Mouse (Mus musculus): ENCODE measurements at regions not wholly inside any gene's neighbourhood (a gene's known extent, or its start where the extent isn't known, plus 50 kb on each side); places are given as distances from the start of the nearest gene placed in this dataset.
A peak's percentile ranks its signal among the peaks of the same experiment; 100 is the strongest.
"Not testable (repeated sequence)": the region's sequence is repeated elsewhere in the genome, so short reads cannot be mapped to it uniquely, and the experiment has no call there.

DNA sequence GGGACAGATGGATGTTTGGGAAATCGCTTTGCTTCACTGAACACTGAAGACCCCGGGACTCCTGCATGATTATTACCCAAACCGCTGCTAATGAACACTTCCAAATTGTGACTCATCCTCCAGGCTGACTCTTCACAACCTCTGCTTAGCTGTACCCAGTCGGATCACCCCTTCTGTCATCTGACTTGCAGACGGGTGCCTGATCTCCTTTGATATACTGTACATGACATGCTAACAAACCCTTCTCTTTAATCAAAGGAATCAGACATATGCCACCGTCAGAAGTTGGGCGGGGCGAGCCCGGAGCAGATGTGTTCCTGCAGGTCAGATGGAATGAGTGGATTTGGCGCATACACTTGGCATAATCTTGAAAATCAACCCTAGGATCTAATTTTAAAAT, 89.2 kb upstream of the Sh3gl3 start:
- Histone ChIP-seq H3K4me1 (ENCODE audit: control insufficient read depth, insufficient read depth, low read length) (no peaks in the 10 kb centered on the region), H3K27ac (ENCODE audit: insufficient read depth, low read depth, low read length) (no peak overlapping the region), H3K4me3 (ENCODE audit: insufficient read depth, low read length) (no peak overlapping the region)
- TF ChIP-seq CTCF (IDR thresholded peaks at IDR 0.05; ENCODE audit: low read depth, low read length), result no peak
- TF ChIP-seq POLR2A (IDR thresholded peaks at IDR 0.05; ENCODE audit: borderline replicate concordance, low read depth, low read length), result no peak

DNA sequence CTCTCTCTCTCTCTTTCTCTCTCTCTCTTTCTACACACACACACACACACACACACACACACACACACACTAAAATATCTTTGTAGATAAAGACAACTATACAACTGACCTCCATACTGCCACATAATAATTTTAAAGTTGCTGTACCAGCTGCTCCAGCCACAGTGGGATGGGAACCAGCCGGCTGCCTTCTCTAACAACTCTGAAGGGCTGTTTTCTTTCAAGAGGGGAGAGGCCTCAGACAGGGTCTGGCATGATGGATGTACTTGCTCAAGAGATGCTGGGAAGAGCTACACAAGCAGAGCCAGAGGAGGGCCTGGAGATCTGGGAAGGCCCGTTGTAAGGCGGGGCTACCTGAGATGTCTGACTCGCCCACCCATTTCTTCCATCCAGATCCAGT, 88.4 kb upstream of the Sh3gl3 start:
- H3K27ac ChIP-seq (ENCODE audit: insufficient read depth, low read depth, low read length), result no peak overlapping the region
- no peaks in the 10 kb centered on the region for H3K4me1 ChIP-seq (ENCODE audit: control insufficient read depth, insufficient read depth, low read length)
- no peak overlapping the region for H3K4me3 ChIP-seq (ENCODE audit: insufficient read depth, low read length)
- TF ChIP-seq CTCF (IDR thresholded peaks at IDR 0.05; ENCODE audit: low read depth, low read length) (no peak), POLR2A (IDR thresholded peaks at IDR 0.05; ENCODE audit: borderline replicate concordance, low read depth, low read length) (no peak)

DNA sequence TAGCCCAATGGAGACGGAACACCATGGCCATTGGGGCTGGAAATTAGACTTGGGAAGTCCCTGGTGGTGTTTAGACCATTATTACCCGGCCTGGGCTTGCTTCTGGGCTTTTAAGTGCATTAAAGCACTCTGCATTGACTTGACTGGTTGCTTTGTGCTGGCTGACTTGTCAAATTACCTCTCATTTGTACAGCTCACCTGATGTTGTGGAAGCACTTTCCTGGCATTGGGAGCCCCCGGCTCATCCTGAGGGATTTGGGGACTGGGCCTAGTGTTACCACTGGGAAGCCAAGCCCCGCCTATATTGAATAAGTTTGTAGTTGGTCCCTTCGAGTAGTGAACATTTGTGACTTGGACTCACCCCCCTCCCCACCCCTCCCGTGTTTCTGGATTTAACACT, 75.5 kb upstream of the Sh3gl3 start:
- Histone ChIP-seq H3K4me3 (ENCODE audit: insufficient read depth, low read length) (no peak overlapping the region), H3K4me1 (ENCODE audit: control insufficient read depth, insufficient read depth, low read length) (no peaks in the 10 kb centered on the region), H3K27ac (ENCODE audit: insufficient read depth, low read depth, low read length) (no peak overlapping the region)
- TF ChIP-seq POLR2A (IDR thresholded peaks at IDR 0.05; ENCODE audit: borderline replicate concordance, low read depth, low read length) (no peak), CTCF (IDR thresholded peaks at IDR 0.05; ENCODE audit: low read depth, low read length) (no peak)

DNA sequence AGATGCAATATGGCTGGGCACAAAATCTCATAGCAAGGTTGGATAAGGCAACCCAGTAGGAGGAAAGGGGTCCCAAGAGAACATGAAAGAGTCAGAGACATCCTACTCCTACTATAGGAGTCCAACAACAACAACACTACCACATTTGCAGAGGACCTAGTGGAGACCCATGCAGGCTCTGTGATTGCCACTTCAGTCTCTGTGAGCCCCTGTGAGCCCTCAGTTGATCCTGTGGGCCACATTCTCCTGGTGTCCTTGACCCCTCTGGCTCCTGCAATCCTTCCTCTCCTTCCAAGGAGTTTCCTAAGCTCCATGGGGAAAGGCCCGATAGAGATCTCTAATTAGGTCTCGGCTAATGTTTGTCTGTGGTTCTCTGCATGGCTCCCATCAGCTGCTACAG, 72.3 kb upstream of the Sh3gl3 start:
- TF ChIP-seq CTCF (IDR thresholded peaks at IDR 0.05; ENCODE audit: low read depth, low read length) (no peak), POLR2A (IDR thresholded peaks at IDR 0.05; ENCODE audit: borderline replicate concordance, low read depth, low read length) (no peak)

DNA sequence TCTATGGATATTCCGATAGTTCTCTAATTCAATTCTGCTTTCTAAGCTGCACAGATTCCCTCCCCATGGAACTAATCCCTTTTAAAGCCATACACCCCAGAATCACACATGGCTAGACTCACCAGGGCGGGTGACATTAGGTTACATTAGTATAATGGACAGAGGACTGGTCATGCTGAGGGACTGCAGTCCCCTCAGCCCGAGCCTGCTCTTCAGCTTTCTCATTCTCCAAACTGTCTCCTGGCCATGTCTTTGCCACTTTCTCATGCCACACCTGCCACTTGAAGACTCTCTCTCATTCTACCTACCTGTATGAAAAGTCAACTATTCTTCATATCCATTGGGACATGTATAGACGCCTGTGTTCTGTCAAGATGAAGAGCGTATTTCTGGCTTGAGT, 68.0 kb upstream of the Sh3gl3 start:
- Histone ChIP-seq H3K27ac (ENCODE audit: insufficient read depth, low read depth, low read length) (no peak overlapping the region), H3K4me3 (ENCODE audit: insufficient read depth, low read length) (no peak overlapping the region), H3K4me1 (ENCODE audit: control insufficient read depth, insufficient read depth, low read length) (no peaks in the 10 kb centered on the region)
- no peak for TF ChIP-seq POLR2A (IDR thresholded peaks at IDR 0.05; ENCODE audit: borderline replicate concordance, low read depth, low read length)
- TF ChIP-seq CTCF (IDR thresholded peaks at IDR 0.05; ENCODE audit: low read depth, low read length), result no peak

More for the DNA sequence above, 72.3 kb upstream of the Sh3gl3 start:
- Histone ChIP-seq H3K4me3 (ENCODE audit: insufficient read depth, low read length) (no peak overlapping the region), H3K4me1 (ENCODE audit: control insufficient read depth, insufficient read depth, low read length) (no peaks in the 10 kb centered on the region), H3K27ac (ENCODE audit: insufficient read depth, low read depth, low read length) (no peak overlapping the region)

DNA sequence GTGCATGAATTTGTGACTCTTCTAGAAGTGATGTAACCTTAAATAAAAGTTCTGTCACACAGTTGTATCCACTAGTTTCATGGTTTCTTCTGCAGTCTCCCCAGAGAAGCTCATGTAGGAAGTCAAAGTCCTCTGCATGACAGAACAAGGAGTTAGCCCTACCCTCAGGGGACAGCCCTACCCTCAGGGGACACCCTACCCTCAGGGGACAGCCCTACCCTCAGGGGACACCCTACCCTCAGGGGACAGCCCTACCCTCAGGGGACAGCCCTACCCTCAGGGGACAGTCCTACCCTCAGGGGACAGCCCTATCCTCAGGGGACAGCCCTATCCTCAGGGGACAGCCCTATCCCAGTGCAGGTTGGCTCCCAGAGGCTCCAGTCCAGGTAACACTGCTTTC, 64.5 kb upstream of the Sh3gl3 start:
- not testable (repeated sequence) for H3K4me3 ChIP-seq (ENCODE audit: insufficient read depth, low read length); H3K27ac ChIP-seq (ENCODE audit: insufficient read depth, low read depth, low read length); H3K4me1 ChIP-seq (ENCODE audit: control insufficient read depth, insufficient read depth, low read length)

DNA sequence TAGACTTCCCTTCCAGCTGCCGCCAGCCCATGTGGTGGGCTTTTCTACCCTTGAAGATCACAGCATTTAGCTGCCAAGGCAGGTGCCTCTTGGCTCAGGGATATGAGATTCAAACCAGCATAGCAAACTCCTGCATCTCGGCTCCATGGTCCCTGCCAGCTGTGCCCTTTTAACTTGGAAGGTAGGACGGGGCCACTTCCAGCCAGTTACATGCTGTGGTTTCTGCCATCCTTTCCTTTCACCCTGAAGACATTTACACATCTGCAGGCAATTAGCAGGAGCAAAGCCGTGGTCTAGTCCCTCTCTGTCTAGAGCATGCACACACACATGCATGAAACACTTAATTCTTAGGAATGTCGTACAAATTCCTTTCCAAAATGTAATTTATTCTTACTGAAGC, 64.1 kb upstream of the Sh3gl3 start:
- H3K4me3 ChIP-seq (ENCODE audit: insufficient read depth, low read length), result no peak overlapping the region
- TF ChIP-seq CTCF (IDR thresholded peaks at IDR 0.05; ENCODE audit: low read depth, low read length) (no peak), POLR2A (IDR thresholded peaks at IDR 0.05; ENCODE audit: borderline replicate concordance, low read depth, low read length) (no peak)
- no peak overlapping the region for H3K27ac ChIP-seq (ENCODE audit: insufficient read depth, low read depth, low read length)
- H3K4me1 ChIP-seq (ENCODE audit: control insufficient read depth, insufficient read depth, low read length), result no peaks in the 10 kb centered on the region

DNA sequence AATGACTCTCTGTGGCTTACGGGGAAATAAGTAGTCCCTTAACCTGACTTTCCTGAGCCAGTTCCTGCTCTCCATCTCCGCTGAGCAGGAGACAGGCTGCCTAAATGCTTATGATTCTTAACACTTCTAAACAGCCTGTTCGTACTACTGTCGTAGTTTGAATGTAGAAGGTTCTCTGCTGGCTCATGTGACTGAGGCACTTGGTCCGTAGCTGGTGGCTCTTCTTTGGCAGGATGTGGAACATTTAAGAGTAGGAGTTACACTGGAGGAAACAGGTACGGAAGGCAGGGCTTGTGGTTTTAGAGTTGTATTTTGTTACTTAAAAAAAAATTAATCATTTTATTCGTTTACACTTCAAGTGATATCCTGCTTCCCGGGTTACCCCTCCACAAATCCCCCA, 63.7 kb upstream of the Sh3gl3 start:
- H3K4me1 ChIP-seq (ENCODE audit: control insufficient read depth, insufficient read depth, low read length), result no peaks in the 10 kb centered on the region
- H3K4me3 ChIP-seq (ENCODE audit: insufficient read depth, low read length), result no peak overlapping the region
- H3K27ac ChIP-seq (ENCODE audit: insufficient read depth, low read depth, low read length), result no peak overlapping the region
- no peak for TF ChIP-seq CTCF (IDR thresholded peaks at IDR 0.05; ENCODE audit: low read depth, low read length)
- no peak for TF ChIP-seq POLR2A (IDR thresholded peaks at IDR 0.05; ENCODE audit: borderline replicate concordance, low read depth, low read length)

DNA sequence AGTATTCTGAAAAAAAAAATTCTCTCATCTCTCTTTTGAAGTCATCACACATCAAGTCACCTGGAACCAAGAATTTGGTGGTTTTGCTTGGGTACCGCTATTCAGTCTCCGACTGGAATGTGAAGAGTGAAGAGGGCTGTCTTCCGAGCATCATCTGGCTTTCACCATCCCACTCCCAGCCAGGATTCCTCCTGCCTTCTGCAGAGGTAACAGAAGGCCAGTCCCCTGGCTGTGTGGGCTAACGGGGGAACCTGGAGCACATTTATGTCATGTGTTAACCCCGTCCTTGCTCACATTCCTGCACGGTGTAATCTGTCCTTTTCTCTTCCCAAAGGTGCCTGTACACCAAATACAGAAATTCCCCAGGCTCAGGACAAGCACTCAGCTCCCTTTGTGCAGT, 61.6 kb upstream of the Sh3gl3 start:
- no peaks in the 10 kb centered on the region for H3K4me1 ChIP-seq (ENCODE audit: control insufficient read depth, insufficient read depth, low read length)
- no peak overlapping the region for H3K27ac ChIP-seq (ENCODE audit: insufficient read depth, low read depth, low read length)
- no peak for TF ChIP-seq POLR2A (IDR thresholded peaks at IDR 0.05; ENCODE audit: borderline replicate concordance, low read depth, low read length)
- TF ChIP-seq CTCF (IDR thresholded peaks at IDR 0.05; ENCODE audit: low read depth, low read length), result no peak
- no peak overlapping the region for H3K4me3 ChIP-seq (ENCODE audit: insufficient read depth, low read length)

DNA sequence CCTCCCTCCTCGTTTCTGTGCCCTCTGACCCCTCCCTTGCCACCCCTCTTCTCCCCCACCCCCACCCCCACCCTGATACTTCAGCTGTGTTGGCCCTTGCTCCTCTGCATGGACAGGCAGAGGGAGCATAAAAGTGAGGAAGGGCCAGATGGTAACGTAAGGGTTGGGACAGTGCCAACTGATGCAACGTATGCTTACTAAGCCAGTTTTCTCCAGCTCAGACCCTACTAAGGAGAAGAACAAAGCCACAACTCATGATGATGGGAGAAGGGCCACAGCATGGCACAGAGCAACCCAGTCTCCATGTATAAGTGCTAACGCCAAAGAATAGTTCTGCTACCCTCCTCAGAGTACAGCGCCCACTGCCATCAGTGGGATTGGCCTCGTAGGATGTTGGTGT, 58.0 kb upstream of the Sh3gl3 start:
- Histone ChIP-seq H3K4me3 (ENCODE audit: insufficient read depth, low read length) (no peak overlapping the region), H3K27ac (ENCODE audit: insufficient read depth, low read depth, low read length) (no peak overlapping the region), H3K4me1 (ENCODE audit: control insufficient read depth, insufficient read depth, low read length) (no peaks in the 10 kb centered on the region)
- TF ChIP-seq CTCF (IDR thresholded peaks at IDR 0.05; ENCODE audit: low read depth, low read length) (no peak), POLR2A (IDR thresholded peaks at IDR 0.05; ENCODE audit: borderline replicate concordance, low read depth, low read length) (no peak)

DNA sequence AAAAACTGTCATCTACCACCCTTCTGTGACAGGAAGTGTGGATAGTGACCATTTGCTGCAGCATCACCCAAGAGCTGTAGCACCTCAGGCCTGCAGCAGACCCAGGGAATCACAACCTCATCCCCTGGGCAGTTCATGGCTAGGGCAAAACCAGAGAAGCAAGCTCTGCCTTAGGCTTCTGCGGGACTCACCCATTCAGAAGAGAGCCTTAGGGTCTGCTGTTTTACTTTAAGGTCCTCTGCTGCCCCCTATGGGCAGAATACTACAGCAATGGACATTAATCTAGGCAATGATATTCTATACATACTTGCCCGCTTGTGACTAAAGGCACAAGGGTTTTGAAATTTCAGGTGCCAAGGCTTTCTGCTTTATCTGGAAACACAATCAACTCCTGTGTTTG, 54.4 kb upstream of the Sh3gl3 start:
- TF ChIP-seq POLR2A (IDR thresholded peaks at IDR 0.05; ENCODE audit: borderline replicate concordance, low read depth, low read length) (no peak), CTCF (IDR thresholded peaks at IDR 0.05; ENCODE audit: low read depth, low read length) (peak; percentile 31; the same call in 1 of the 2 replicates)
- Histone ChIP-seq H3K4me1 (ENCODE audit: control insufficient read depth, insufficient read depth, low read length) (no peaks in the 10 kb centered on the region), H3K27ac (ENCODE audit: insufficient read depth, low read depth, low read length) (no peak overlapping the region), H3K4me3 (ENCODE audit: insufficient read depth, low read length) (no peak overlapping the region)
